Mouse (Mus musculus): ENCODE data around the gene Arhgef25.
A peak's percentile ranks its signal among the peaks of the same experiment; 100 is the strongest.
"Not testable (repeated sequence)": the region's sequence is repeated elsewhere in the genome, so short reads cannot be mapped to it uniquely, and the experiment has no call there.

Arhgef25 gene

DNA sequence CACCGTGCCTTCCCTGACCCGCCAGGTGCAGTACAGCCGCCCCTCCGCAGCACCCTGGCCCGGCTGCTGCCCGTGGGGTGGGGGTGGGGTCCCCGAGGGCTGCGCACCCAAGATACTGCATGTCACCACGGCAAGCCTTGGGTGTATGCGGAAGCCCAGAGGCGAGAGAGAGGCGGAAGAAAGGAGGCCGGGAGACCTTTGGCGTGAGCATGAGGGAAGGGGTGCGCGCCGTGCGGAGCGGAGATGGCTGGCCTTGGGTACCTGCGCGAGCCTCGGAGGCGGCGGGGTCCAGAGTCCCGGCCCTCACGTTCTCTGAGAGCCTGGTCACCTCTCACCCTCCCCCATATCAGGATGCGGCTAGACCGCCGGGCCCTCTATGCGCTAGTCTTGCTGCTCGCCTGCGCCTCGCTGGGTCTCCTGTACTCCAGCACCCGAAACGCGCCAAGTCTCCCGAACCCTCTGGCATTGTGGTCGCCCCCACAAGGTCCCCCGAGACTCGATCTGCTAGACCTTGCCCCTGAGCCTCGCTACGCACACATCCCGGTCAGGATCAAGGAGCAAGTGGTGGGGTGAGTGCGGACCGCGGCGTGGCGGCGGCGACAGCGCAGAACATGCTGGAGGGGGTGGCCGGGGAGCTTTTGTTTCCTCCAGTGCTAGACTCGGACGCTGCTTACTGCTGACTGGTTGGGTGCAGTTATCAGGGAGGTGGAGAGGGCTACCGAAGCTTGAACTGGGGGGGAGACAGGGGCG lies 24.1 kb downstream of the Arhgef25 start:
- peak; percentile 60 for DNase-seq (ENCODE audit: low spot score)

DNA sequence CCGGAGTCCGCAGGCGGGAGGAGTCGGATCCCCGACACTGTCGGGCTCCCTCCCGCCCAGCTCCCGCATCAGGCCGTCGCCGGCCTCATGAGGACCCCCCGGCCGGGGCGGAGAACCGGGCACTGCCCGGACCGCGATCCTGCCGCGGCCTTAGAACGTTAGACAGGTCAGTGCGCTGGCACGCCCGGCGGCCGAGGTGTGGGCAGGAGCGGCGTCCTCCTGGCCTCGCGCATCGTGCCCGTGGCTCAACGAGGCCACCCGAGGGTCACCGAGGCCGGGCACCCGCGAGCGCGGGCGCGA lies 24.6 kb downstream of the Arhgef25 start:
- DNase-seq (ENCODE audit: low spot score): no peak

DNA sequence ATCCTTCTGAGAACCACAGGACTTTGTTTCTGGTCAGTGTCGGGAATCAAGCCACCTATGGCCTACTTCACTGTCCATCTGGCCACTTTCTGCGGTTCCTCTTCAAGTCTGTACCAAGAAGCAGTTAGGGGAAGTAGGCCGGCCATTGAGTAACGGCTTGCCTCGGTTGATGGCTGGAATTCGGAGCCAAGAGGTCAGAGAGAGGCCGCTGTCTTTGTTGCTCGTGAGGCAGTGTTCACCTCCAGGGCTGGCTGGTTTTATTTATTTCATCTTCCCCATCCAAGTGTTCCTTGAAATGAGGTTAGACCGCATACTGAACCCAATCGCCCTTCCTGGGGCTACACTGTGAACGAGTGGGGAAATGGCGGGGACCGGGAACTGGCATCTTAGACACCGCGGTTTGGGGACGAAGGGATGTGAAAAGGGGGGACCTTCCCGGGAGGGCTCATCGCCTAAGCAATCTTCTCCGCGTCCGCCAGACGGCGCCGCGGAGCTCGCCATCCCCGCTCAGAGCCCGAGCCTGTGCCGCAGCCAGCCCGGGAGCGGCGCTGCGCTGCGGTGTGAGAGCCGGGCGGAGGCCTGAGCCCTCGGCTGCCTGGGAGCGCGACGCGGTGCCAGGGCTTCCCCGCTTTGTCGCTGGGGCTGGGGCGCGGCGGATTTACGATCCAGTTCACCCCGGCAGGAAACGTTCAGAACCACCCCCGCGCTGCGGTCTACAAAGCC lies 25.1 kb downstream of the Arhgef25 start, which contains the start of gene B4galnt1:
Gene B4galnt1, plus strand, starts transcription at position 595 of the 723 bp plus-strand sequence.
- DNase-seq (ENCODE audit: low spot score): peak; percentile 92

DNA sequence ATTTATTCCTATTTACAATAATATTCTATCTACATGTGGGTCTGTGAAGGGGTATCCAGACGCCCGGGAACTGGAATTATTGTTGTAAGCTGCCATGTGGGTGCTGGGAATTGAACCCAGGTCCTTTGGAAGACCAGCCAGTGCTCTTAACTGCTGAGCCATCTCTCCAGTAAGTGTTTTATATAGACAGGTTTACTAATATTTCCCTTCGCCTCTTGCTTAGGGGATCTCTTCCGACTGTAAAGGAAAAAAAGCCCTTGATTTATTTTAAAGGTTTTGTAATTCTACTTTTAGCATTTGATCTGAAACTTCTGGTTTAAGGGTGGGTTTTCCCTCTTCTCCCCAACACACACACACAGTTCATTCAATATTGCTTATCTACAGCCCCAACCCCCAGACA lies 25.7 kb downstream of the Arhgef25 start:
- DNase-seq (ENCODE audit: low spot score): no peak

DNA sequence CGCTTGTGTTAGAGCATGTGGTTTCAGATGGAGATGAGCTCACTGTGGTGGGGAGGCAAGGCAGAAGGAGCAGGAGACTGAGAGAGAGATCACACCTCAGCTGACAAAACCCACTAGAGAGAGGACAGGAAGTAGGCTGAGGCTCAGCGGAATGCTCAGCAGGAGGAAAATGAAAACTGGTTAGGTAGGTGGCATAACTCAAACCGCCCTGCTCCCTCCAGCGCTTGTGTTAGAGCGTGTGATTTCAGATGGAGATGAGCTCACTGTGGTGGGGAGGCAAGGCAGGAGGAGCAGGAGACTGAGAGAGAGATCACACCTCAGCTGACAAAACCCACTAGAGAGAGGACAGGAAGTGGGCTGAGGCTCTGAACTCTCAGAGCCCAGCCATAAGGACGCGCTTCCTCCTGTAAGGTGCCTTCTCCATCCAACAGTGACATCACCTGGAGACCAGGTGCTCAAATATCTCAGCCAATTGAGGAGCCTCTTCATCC lies 27.1 kb downstream of the Arhgef25 start:
- not testable (repeated sequence) for DNase-seq (ENCODE audit: low spot score)

- no peak for DNase-seq (ENCODE audit: low spot score)
Observed at GRCm38 (mm10) chr10:127160728-127161127, 29.2 kb downstream of the Arhgef25 start.

- no peak for DNase-seq (ENCODE audit: low spot score)
Observed at GRCm38 (mm10) chr10:127160081-127160480, 29.8 kb downstream of the Arhgef25 start.

DNA sequence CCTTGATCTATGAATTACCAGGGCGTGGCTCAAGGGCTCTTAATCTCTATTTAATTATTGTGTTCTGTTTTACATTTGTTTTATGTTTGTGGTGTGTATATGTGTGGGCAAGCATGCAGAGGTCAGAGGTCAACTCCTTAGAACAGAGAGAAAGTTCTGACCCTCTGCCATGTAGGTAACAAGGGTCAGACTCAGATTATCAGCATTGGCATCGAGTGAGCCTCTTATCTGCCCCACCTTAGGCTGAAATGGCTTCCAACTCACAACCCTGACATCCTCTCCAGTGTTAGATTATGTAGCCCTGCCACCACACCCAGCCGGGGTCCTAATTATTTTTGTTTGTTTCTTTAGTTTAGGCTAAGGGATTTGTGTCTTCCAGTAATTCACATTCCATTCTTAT lies 31.4 kb downstream of the Arhgef25 start:
- no peak for DNase-seq (ENCODE audit: low spot score)

DNA sequence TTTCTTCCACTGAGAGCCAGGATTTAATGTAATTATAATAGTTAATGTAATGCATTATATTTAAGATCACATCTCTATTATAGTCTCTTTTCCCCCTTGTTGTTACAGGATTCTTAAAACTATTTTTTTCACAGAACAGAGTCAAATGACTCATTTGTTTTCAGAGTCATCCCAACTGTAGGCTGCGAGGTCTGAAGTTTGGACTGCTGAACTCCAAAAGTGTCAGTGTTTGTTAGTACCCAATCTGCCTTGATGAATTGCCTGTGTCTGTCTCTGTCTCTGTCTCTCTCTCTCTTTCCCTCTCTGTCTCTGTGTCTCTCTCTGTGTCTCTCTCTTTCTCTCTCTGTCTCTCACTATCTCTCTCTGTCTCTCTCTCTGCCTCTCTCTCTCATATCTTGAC lies 33.4 kb downstream of the Arhgef25 start:
- DNase-seq (ENCODE audit: low spot score): no peak

GRCm38 (mm10) chr10:127156089-127156488 lies 33.8 kb downstream of the Arhgef25 start:
- no peak for DNase-seq (ENCODE audit: low spot score)

DNA sequence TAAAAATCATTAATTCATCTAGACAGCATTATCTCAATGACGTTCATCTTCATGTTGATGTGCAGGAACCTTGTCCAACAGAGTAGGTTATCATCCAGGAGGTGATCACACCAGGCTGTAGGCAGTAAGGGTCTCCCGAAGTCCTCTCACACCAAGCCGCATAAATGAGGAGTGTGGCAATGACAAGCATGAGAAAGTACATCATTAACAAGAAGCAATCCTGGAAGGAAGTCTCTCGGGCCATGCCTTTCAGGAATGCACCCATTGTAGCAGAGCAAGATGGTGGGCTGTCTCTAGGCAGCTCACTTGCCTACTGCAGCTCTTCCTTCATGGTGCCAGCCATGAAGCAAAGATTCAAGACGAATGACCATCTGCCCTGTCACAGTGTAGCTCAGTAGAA lies 35.2 kb downstream of the Arhgef25 start:
- DNase-seq (ENCODE audit: low spot score): no peak

- no peak for DNase-seq (ENCODE audit: low spot score)
Observed at GRCm38 (mm10) chr10:127154241-127154640, 35.6 kb downstream of the Arhgef25 start.

DNA sequence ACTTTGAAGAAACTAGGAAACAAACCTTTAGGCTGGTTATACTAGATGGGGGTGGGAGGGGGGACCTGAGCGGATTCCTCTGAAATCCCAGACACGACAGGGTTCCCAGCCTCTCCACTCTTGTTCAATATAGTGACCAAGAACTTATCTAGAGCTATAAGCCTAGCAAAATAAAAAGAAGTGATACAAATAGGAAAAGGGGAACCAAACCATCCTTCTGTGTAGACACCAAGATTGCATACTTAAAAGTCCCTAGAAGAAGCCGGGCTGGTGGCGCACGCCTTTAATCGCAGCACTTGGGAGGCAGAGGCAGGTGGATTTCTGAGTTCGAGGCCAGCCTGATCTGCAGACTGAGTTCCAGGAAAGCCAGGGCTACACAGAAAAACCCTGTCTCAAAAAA lies 36.6 kb downstream of the Arhgef25 start:
- DNase-seq (ENCODE audit: low spot score): no peak

DNA sequence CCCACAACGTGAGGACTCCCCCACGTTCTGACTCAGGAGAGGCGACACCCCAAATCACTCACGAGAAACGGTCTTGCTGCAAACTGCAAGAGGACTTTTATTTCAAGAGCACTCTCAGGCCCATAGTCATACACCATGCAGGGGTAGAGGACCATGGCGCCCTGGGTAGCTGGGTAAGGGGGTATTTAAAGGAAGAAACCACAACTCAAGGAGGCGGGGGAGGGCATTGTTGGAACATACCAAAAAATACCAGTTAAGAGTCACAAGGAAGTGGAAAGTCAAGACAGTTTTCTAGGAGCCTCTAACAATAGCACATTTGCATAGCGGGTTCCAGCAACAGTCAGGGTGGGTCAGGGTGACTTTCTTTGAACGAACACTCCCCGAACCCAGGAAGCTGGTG lies 37.3 kb downstream of the Arhgef25 start:
- DNase-seq (ENCODE audit: low spot score): not testable (repeated sequence)

DNA sequence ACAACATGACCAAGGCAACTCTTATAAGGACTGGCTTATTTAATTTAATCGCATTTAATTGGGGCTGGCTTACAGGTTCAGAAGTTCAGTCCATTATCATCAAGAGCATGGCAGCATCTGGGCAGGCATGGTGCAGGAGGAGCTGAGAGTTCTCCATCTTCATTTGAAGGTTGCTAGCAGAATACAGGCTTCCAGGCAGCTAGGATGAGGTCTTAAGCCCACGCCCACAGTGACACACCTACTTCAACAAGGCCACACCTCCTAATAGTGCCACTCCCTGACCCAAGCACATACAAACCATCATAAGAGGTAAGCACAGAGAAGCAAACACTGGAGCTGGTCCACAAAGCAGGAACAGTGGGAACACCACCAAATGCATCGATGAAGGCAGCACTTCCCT lies 38.6 kb downstream of the Arhgef25 start:
- not testable (repeated sequence) for DNase-seq (ENCODE audit: low spot score)

DNA sequence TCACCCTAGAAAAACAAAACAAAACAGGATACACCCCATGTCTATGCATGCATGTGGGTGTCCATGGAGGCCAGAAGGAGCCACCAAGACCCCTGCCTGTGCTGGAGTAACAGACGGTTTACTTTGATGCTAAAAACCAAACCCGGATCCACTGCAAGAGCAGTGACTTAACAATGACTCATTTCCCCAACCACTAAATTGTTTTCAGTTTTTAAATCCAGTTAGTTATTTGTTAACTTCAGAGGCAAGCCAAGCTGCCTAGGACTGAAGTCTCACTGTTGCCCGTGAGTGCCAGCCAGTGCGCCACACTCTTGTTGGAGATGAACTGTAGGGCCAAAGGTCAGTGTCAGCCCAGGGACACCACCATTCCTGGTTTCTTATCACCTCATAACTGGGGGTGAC lies 39.4 kb downstream of the Arhgef25 start:
- DNase-seq (ENCODE audit: low spot score): no peak

DNA sequence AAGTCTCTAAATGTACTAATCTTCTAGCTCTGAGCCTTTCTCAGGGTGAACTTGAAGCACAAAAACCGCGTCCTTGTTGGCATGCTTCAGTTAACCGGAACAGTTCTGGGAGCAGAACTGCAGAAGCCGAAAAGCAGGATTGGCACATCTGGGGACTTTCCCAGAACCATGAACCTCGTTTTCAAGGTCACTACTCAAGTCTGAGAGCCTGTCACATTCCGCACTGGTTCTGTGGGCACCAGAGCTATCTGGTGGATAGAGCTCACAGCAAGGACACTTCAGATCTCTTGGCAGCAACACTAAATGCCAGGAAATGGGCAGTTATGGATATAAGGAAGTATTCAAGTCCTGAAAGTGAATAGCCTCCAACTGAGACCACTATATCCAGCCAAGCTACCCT lies 42.7 kb downstream of the Arhgef25 start:
- no peak for DNase-seq (ENCODE audit: low spot score)

DNA sequence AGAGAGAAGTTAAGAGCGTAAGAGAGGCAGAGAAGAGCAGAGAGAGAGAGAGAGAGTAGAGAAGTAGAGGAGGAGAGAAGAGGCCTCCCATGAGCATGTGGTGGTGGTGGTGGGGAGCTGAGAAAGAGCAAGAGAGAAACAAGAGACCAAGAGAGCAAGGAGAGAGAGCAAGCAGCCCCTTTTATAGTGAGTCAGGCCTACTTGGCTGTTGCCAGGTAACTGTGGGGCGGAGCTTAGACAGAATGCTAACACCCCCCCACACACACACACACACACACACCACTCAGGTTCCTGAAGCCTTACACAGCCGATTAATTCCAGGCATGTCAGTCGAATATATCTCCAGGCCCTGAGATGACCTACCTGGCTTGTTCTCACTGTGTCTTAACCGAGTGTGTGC lies 44.6 kb downstream of the Arhgef25 start:
- no peak for DNase-seq (ENCODE audit: low spot score)

GRCm38 (mm10) chr10:127144536-127144935 lies 45.3 kb downstream of the Arhgef25 start:
- DNase-seq (ENCODE audit: low spot score): no peak

DNA sequence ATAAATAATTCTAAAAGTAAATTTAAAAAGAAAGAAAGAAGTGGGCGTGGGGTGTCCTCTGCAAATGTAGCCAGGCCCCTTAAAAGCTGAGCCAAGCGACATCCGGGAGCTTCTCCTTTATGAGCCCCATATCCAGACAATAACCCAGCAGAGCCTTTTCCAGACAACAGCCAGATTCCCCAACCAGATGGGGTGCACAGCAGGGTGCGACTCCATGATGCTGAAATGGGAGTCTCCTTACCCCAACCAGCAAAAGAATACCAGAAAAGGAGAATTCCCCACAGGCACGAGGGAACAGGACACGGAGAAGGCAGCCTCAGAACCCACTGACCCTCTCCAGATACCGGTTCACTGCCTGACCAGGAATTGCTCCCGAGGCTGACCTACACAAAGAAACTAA lies 46.7 kb downstream of the Arhgef25 start:
- DNase-seq (ENCODE audit: low spot score): no peak

GRCm38 (mm10) chr10:127141500-127141899 lies 48.4 kb downstream of the Arhgef25 start:
- no peak for DNase-seq (ENCODE audit: low spot score)

- no peak for DNase-seq (ENCODE audit: low spot score)
Observed at GRCm38 (mm10) chr10:127140971-127141370, 48.9 kb downstream of the Arhgef25 start.

DNA sequence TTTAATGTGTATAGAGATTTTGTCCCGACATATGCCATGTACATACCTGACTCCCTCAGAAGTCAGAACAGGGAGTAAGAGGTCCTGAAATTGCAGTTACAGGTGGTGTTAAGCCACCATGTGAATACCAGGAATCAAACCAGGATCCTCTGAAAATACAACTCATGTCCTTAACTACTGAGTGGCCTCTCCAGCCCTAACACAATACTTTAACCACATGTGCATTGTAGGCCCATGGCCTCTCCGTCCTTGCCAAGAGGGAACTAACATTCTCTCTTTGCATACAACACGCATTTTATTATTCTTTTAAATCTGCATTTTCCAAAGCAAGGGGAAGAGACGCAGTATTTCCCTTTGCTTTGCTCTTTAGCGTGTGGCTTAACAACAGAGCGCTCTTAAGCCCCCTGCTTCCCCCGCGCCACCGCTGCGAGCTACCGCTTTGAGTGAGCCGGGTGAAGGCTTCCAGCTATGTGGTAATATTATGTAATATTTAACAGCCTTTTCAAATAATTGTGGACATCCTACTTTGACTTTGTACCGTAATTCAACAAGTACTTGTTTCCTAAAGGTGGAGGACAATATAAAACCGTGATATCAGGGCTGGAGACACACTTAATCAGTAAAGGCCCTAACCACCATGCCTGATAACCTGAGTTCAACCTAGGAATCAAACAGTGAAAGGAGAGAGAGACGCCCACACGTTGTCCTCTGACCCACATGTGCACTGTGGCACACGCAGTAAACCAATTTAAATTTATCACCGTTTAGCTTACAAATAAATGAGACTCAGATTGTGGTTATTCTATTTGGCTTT lies 51.3 kb downstream of the Arhgef25 start:
- no peak for DNase-seq (ENCODE audit: low spot score)
